Mouse (Mus musculus) testis, adult 2 months (tissue): ENCODE results near the gene Ccdc157.

Experiments
- CTCF ChIP-seq: fragments of 200-500 bp; IDR thresholded peaks from 2 replicates; pipeline ENCODE4 v1.5.1; 2012; ENCODE audit warnings: low read depth, mild to moderate bottlenecking, inconsistent platforms, low read length, moderate library complexity; ENCODE audit not compliant: control insufficient read depth, insufficient read depth, insufficient replicate concordance
- POLR2A ChIP-seq: fragments of 200-500 bp; IDR thresholded peaks from 2 replicates; pipeline ENCODE4 v1.6.1; 2012; ENCODE audit warnings: low read depth, mild to moderate bottlenecking, inconsistent platforms, low read length, moderate library complexity; ENCODE audit not compliant: control insufficient read depth

GRCm38 (mm10) chr11:4095171-4096053, 64.7 kb downstream of the Ccdc157 start, which contains the start of gene Mtfp1:
- no peak for TF ChIP-seq CTCF
- no peak; the same call in 1 of the 2 replicates for TF ChIP-seq POLR2A
